Mouse (Mus musculus) B cell, adult (primary cell): ENCODE results near the gene Asb18. TPM values are rescaled to one million over a fixed set of nuclear protein-coding genes. Genes with fewer than 3 reads are reported as not detected.

Experiments
- total RNA-seq: library from RNA; stranded (reverse); gene quantifications from 4 replicates; pipeline ENCODE4 v1.2.4, GENCODE M21; 2023; ENCODE audit not compliant: inconsistent age

The Asb18 gene
- total RNA-seq, result 0.16 TPM in 1 of 4 replicates, not detected in the others

GRCm38 (mm10) chr1:90014446-90014845, at the start of gene Asb18:
TSS of gene Asb18 (minus strand) at chr1:90014666.

GRCm38 (mm10) chr1:89931120-89931519, 83.3 kb downstream of the Asb18 start, which contains the start of gene Gbx2:
TSS of gene Gbx2 (minus strand) at chr1:89931179.

Other genes starting within 250 kb of the Asb18 start
- not detected in 4 replicates for gene Gbx2, start 83.5 kb downstream of the Asb18 start, total RNA-seq
- gene Iqca, start 138.7 kb upstream of the Asb18 start, total RNA-seq, result not detected in 4 replicates
- 10.5 to 13.8 TPM (median 12.5 TPM) in 4 replicates for gene Ackr3, start 189.3 kb upstream of the Asb18 start, total RNA-seq